Mouse (Mus musculus) liver, embryonic 14 days (tissue): Measurements from ENCODE around the gene Tph2. TPM values are rescaled to one million over a fixed set of nuclear protein-coding genes. Genes with fewer than 3 reads are reported as not detected.

Experiments used
- polyA plus RNA-seq: library from polyadenylated mRNA; depleted of rRNA; stranded (reverse); fragments of >200 nt; gene quantifications from 2 replicates; pipeline ENCODE4 v1.2.3, GENCODE M21; 2012; rRNA removed

Gene Tph2
- not detected in 2 replicates for polyA plus RNA-seq

GRCm38 (mm10) chr10:115184697-115185096 is at the start of gene Tph2:
Gene Tph2 (minus strand): TSS chr10:115185022.

Other genes starting within 250 kb of the Tph2 start
- 11.7 and 14.6 TPM in 2 replicates for gene Tbc1d15, start 66.4 kb upstream of the Tph2 start, polyA plus RNA-seq
- 6.9 and 8.1 TPM in 2 replicates for gene Rab21, start 130.6 kb upstream of the Tph2 start, polyA plus RNA-seq
- 4.3 and 5.0 TPM in 2 replicates for gene Tmem19, start 177.5 kb upstream of the Tph2 start, polyA plus RNA-seq
- gene Thap2, start 199.4 kb upstream of the Tph2 start, polyA plus RNA-seq = 3.3 and 4.2 TPM in 2 replicates
- gene Zfc3h1, start 199.9 kb upstream of the Tph2 start, polyA plus RNA-seq = 34.7 and 38.0 TPM in 2 replicates